Mouse (Mus musculus) forebrain, embryonic 10.5 days (tissue): ENCODE data around the gene Senp1. TPM values are rescaled to one million over a fixed set of nuclear protein-coding genes. Genes with fewer than 3 reads are reported as not detected.

Experiments
- DNase-seq: peaks from one replicate; pipeline ENCODE4 v3.0.0-alpha.2; 2017; ENCODE audit warnings: low spot score; ENCODE audit errors: extremely low spot score
- H3K27ac ChIP-seq: fragments of 300-500 bp; sonication (generic); 2 replicates; pipeline ENCODE4 v1.5.1; 2016; ENCODE audit warnings: mild to moderate bottlenecking
- H3K27me3 ChIP-seq: fragments of 300-500 bp; sonication (generic); 2 replicates; pipeline ENCODE4 v1.6.1; 2016; ENCODE audit warnings: mild to moderate bottlenecking; ENCODE audit not compliant: poor library complexity, severe bottlenecking
- H3K36me3 ChIP-seq: fragments of 300-500 bp; sonication (generic); replicated peaks from 2 replicates; pipeline ENCODE4 v1.6.1; 2016; ENCODE audit warnings: mild to moderate bottlenecking, moderate library complexity
- H3K4me1 ChIP-seq: fragments of 300-500 bp; sonication (generic); 2 replicates; pipeline ENCODE4 v1.6.1; 2016
- H3K4me3 ChIP-seq: fragments of 300-500 bp; sonication (generic); 2 replicates; pipeline ENCODE4 v1.5.1; 2016; ENCODE audit warnings: mild to moderate bottlenecking, moderate library complexity
- H3K9me3 ChIP-seq: fragments of 300-500 bp; sonication (generic); 2 replicates; pipeline ENCODE4 v1.6.1; 2016; ENCODE audit warnings: mild to moderate bottlenecking, moderate library complexity
- WGBS: fragments of 180-500 bp; shearing (Covaris S2); methylation state at CpG from one replicate; pipeline ENCODE4 v1.1.7; 2016; 5-methylcytosine and 5-hydroxymethylcytosine counted together
- polyA plus RNA-seq: library from polyadenylated mRNA; unstranded; fragments of >200 nt; fragmentation: Nextera tagmentation; extraction: Ambion mirVana; gene quantifications from 2 replicates; pipeline ENCODE4 v1.2.1, GENCODE M21; 2016

The Senp1 gene
- polyA plus RNA-seq, result 48.9 and 49.4 TPM in 2 replicates

DNA sequence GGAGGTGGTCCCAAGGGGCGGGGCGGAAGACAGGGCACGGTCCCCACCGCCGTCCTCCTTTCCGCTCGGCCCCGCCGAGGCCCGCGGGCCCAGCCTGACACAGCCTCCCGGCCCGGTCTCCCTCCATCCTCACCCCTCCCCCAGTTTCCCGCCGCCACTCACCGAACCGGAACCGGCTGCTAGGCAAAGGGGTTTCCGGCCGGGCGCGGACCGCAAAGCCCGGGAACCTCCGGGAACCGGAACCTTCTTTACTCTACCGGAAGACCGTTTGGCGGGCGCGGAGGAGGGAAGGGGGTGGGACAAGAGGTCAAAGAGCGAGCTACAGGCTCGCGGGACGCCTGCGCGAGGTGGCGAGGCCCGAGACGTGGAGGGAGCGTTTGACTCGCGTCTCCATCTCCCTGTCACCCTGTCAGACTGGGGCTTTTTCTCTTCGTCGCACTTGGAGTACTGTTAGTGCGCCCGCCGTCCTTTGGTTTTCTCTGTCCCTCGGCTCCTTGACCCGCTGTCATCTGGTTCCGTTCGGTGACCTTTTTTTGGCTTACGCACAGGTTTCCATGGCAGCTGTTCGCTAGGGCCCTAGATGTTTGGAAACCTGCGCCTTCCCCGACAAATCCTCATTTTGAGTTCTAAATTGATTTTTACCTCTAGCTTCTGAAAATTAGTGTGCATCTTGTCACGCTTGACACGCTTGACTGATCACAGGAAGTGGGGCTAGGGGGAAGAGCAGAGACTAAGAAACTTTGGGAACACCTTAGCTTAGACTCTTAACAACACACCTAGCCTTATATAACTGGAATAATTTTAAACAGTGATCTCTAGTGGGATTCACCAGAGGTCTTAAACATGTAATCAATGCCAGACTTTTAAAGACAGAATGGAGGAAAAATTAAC is at the start of gene Senp1:
Gene Senp1, minus strand, starts transcription at position 624 of the 891 bp plus-strand sequence.
- under 1% methylated on average over 58 of the region's 58 CpGs for WGBS
- Histone ChIP-seq H3K9me3 (no peaks in the 10 kb centered on the region), H3K27ac (peak within 1 kb of the TSS; percentile 98), H3K27me3 (no peaks in the 10 kb centered on the region), H3K4me3 (peak within 1 kb of the TSS; percentile 79), H3K4me1 (peaks cover 26% of the 10 kb centered on the region), H3K36me3 (peaks cover 13% of the 10 kb centered on the region)
- peak; percentile 91 for DNase-seq

GRCm38 (mm10) chr15:98142515-98142914 is 49.0 kb upstream of the Senp1 start:
- no peak for DNase-seq
- no peaks in the 10 kb centered on the region for H3K9me3 ChIP-seq
- H3K36me3 ChIP-seq, result peaks cover 47% of the 10 kb centered on the region
- peaks cover 23% of the 10 kb centered on the region for H3K4me1 ChIP-seq
- H3K27me3 ChIP-seq, result no peaks in the 10 kb centered on the region
- H3K4me3 ChIP-seq, result no peak overlapping the region
- no peak overlapping the region for H3K27ac ChIP-seq
- WGBS, result 85% methylated on average over 10 of the region's 10 CpGs

- peaks cover 63% of the 10 kb centered on the region for H3K36me3 ChIP-seq
- WGBS, result 90% methylated on average over 5 of the region's 5 CpGs
Measured at GRCm38 (mm10) chr15:98140809-98141208, 47.3 kb upstream of the Senp1 start.

GRCm38 (mm10) chr15:98139763-98140162 is 46.2 kb upstream of the Senp1 start:
- 88% methylated on average over 7 of the region's 7 CpGs for WGBS
- DNase-seq, result no peak
- Histone ChIP-seq H3K4me1 (peaks cover 12% of the 10 kb centered on the region), H3K27ac (no peak overlapping the region), H3K36me3 (peaks cover 73% of the 10 kb centered on the region), H3K27me3 (no peaks in the 10 kb centered on the region), H3K4me3 (no peak overlapping the region), H3K9me3 (no peaks in the 10 kb centered on the region)

More at GRCm38 (mm10) chr15:98140809-98141208, 47.3 kb upstream of the Senp1 start:
- H3K9me3 ChIP-seq, result no peaks in the 10 kb centered on the region
- H3K4me3 ChIP-seq, result no peak overlapping the region
- H3K27me3 ChIP-seq, result no peaks in the 10 kb centered on the region
- H3K4me1 ChIP-seq, result peaks cover 19% of the 10 kb centered on the region
- H3K27ac ChIP-seq, result no peak overlapping the region
- DNase-seq, result no peak

DNA sequence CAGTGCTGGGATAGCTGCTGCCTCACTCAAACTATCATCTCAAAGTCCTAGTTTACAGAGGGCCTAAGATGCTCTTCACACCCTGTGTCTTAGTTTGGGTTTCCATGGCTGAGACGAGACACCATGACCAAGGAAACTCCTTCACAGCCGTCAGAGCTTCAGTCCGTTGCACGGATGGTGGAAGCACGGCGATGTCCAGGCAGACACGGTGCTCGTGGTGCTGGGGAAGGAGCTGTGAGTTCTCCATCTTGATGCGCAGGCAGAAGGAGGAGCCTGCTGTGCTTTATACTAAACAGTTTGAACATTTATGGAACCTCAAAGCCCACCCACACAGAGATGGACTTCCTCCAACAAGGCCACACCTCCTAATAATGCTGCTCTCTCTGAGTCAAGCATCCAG is 43.3 kb upstream of the Senp1 start:
- WGBS, result 94% methylated on average over 9 of the region's 9 CpGs
- peaks cover 95% of the 10 kb centered on the region for H3K36me3 ChIP-seq
- H3K27me3 ChIP-seq, result no peaks in the 10 kb centered on the region
- H3K9me3 ChIP-seq, result no peaks in the 10 kb centered on the region
- H3K4me3 ChIP-seq, result no peak overlapping the region
- 0 out of 2 replicates have a peak, but pooled peaks cover 5% of the 10 kb centered on the region for H3K4me1 ChIP-seq
- H3K27ac ChIP-seq, result no peak overlapping the region
- DNase-seq, result no peak

DNA sequence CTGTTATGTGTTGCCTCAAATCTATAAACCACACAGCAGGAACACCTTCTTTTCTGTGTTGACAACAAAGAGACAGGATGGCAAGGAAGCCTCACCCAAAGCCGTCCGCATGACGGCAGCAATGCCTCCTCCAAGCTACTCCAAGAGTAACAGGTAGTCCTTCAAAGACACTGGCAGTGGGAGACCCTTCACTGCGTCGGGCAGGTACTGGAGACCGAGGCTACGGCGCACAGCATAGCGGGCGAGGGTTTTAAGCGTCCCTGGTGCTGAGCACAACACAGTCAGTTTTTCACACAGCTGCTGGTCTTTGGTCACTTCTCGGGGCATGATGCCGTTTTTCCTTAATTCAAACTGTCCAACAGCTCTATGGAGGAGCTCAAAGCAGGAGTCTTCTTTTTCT is 42.1 kb upstream of the Senp1 start:
- H3K9me3 ChIP-seq, result no peaks in the 10 kb centered on the region
- H3K4me1 ChIP-seq, result 0 out of 2 replicates have a peak, but pooled peaks cover 5% of the 10 kb centered on the region
- H3K27ac ChIP-seq, result no peak overlapping the region
- H3K27me3 ChIP-seq, result no peaks in the 10 kb centered on the region
- DNase-seq, result no peak
- no peak overlapping the region for H3K4me3 ChIP-seq
- H3K36me3 ChIP-seq, result peaks cover 96% of the 10 kb centered on the region
- WGBS, result 96% methylated on average over 13 of the region's 13 CpGs

- DNase-seq, result no peak
- H3K27me3 ChIP-seq, result no peaks in the 10 kb centered on the region
- no peak overlapping the region for H3K27ac ChIP-seq
- 88% methylated on average over 3 of the region's 3 CpGs for WGBS
- 0 out of 2 replicates have a peak, but pooled peaks cover 2% of the 10 kb centered on the region for H3K4me1 ChIP-seq
- H3K36me3 ChIP-seq, result peaks cover 96% of the 10 kb centered on the region
- H3K9me3 ChIP-seq, result no peaks in the 10 kb centered on the region
- H3K4me3 ChIP-seq, result no peak overlapping the region
Measured at GRCm38 (mm10) chr15:98134666-98135065, 41.1 kb upstream of the Senp1 start.

- no peak overlapping the region for H3K4me3 ChIP-seq
- no peaks in the 10 kb centered on the region for H3K4me1 ChIP-seq
- H3K9me3 ChIP-seq, result no peaks in the 10 kb centered on the region
- no peak for DNase-seq
- no peak overlapping the region for H3K27ac ChIP-seq
- WGBS, result 95% methylated on average over 4 of the region's 4 CpGs
- H3K27me3 ChIP-seq, result no peaks in the 10 kb centered on the region
- peaks cover 96% of the 10 kb centered on the region for H3K36me3 ChIP-seq
Measured at GRCm38 (mm10) chr15:98134034-98134433, 40.5 kb upstream of the Senp1 start.

GRCm38 (mm10) chr15:98133471-98133870 is 39.9 kb upstream of the Senp1 start:
- peaks cover 98% of the 10 kb centered on the region for H3K36me3 ChIP-seq
- no peak overlapping the region for H3K27ac ChIP-seq
- no peaks in the 10 kb centered on the region for H3K4me1 ChIP-seq
- H3K27me3 ChIP-seq, result no peaks in the 10 kb centered on the region
- no peak for DNase-seq
- no peak overlapping the region for H3K4me3 ChIP-seq
- no peaks in the 10 kb centered on the region for H3K9me3 ChIP-seq
- 84% methylated on average over 3 of the region's 3 CpGs for WGBS

DNA sequence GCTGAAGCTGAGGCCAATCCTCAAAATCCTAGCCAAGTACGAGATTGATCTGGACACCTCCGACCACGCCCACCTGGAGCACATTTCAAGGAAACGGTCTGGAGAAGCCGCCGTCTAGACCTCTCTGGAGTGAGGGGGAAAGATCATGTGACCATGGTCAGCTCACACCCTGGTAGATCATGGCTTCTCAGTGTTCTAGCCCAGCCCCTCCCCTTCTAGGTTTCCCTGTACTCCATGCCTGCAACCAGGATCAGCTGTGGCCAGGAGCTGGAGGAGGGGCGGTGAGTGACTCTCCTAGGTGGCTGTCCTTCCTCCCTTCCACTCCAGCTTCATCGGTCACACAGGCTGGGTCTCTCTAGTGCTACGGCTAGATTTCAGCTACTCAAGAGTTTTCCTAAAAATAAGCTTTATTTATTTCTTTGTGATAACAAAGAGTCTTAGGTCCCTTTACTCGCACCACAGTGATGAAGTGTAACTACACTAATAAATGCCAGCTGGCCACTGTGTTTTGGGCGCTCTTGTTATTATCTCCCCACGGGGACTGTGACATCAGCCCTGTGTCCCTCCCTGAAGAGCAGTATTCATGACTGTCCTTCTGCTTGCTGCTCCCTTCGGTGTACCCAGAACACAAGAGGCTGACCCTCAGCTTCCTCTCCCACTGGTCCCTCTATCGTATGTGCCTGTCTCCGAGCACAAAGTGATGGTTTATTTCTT is 38.6 kb upstream of the Senp1 start:
- H3K27me3 ChIP-seq, result no peaks in the 10 kb centered on the region
- no peak for DNase-seq
- H3K4me3 ChIP-seq, result no peak overlapping the region
- H3K36me3 ChIP-seq, result peaks cover 100% of the 10 kb centered on the region
- H3K9me3 ChIP-seq, result no peaks in the 10 kb centered on the region
- WGBS, result 91% methylated on average over 15 of the region's 15 CpGs
- no peaks in the 10 kb centered on the region for H3K4me1 ChIP-seq
- H3K27ac ChIP-seq, result no peak overlapping the region

- Histone ChIP-seq H3K27ac (no peak overlapping the region), H3K4me3 (no peak overlapping the region), H3K36me3 (peaks cover 100% of the 10 kb centered on the region), H3K9me3 (no peaks in the 10 kb centered on the region), H3K27me3 (no peaks in the 10 kb centered on the region), H3K4me1 (no peaks in the 10 kb centered on the region)
- 90% methylated on average over 7 of the region's 7 CpGs for WGBS
- no peak for DNase-seq
Measured at GRCm38 (mm10) chr15:98131451-98131850, 37.9 kb upstream of the Senp1 start.

GRCm38 (mm10) chr15:98131001-98131400 is 37.5 kb upstream of the Senp1 start:
- H3K9me3 ChIP-seq, result no peaks in the 10 kb centered on the region
- no peak overlapping the region for H3K4me3 ChIP-seq
- H3K36me3 ChIP-seq, result peaks cover 100% of the 10 kb centered on the region
- H3K4me1 ChIP-seq, result no peaks in the 10 kb centered on the region
- no peak overlapping the region for H3K27ac ChIP-seq
- H3K27me3 ChIP-seq, result no peaks in the 10 kb centered on the region
- WGBS, result 95% methylated on average over 4 of the region's 4 CpGs
- DNase-seq, result no peak

DNA sequence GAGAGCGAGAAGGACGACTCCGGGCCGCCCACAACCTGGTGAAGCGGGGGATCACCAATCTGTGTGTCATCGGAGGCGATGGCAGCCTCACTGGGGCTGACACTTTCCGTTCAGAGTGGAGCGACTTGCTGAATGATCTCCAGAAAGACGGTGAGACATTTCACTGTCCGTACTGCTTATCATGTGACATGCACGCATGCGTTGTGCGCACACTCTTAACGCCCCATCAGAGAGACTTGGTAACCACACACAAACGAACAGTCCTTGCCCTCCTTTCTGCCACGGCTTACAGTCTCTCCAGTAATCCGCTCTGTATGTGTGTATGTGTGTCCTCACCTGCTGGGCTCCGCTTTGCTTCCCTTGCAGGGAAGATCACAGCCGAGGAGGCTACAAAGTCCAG is 27.3 kb upstream of the Senp1 start:
- no peak for DNase-seq
- no peaks in the 10 kb centered on the region for H3K9me3 ChIP-seq
- H3K27me3 ChIP-seq, result no peaks in the 10 kb centered on the region
- no peak overlapping the region for H3K27ac ChIP-seq
- 96% methylated on average over 20 of the region's 20 CpGs for WGBS
- H3K4me3 ChIP-seq, result no peak overlapping the region
- H3K4me1 ChIP-seq, result no peaks in the 10 kb centered on the region
- H3K36me3 ChIP-seq, result peaks cover 93% of the 10 kb centered on the region
